26 mouse cellular contexts compared by ENCODE assay signal in the genomic region with DNA sequence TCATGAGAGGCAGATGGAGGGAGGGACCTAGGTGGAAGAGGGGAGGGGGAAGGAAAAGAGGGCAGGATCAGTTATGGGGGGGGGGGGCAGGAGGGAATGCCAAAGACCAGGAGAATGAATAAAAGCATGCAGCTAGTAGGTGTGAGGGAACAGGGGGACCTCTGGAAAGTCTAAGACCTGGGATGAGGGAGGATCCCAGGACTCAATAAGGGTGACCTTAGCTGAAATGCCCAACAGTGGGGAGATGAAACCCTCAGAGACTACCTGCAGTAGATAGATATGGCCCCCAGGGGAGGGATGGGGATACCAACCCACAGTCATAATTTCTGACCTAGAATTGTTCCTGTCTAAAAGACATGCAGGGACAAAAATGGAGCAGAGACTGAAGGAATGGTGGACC. TPM values are rescaled to one million over a fixed set of nuclear protein-coding genes. Genes with fewer than 3 reads are reported as not detected.
A peak's percentile ranks its signal among the peaks of the same experiment; 100 is the strongest.
DNase-seq lines count a peak whose midpoint lies in the region; ATAC-seq lines count a peak whose summit lies in the region.
"Had no signal": no experiment of that assay in that cellular context is flagged by ENCODE, and none has a peak within 500 bp of the region (broad histone marks: within the 10 kb centered on the region; RNA-seq: fewer than 3 reads in every experiment).

No protein-coding gene starts in this region.

- no peak overlapping the region for H3K4me2 ChIP-seq in heart, embryonic 11.5 days
- H3K4me2 ChIP-seq in midbrain, embryonic 13.5 days (replicated peaks), result no peak overlapping the region
- no peak overlapping the region for H3K4me2 ChIP-seq in midbrain, embryonic 14.5 days (ENCODE audit: low read length)
- H3K4me2 ChIP-seq in hindbrain, embryonic 16.5 days (ENCODE audit: low read length), result no peak overlapping the region
- H3K4me2 ChIP-seq: limb, embryonic 12.5 days had no signal

- H3K27me3 ChIP-seq in heart, embryonic 11.5 days (ENCODE audit: control insufficient read depth, insufficient read depth, low read length), result no peaks in the 10 kb centered on the region; the same call in 1 of the 2 replicates
- H3K27me3 ChIP-seq in midbrain, embryonic 13.5 days, result no peaks in the 10 kb centered on the region
- no peaks in the 10 kb centered on the region for H3K27me3 ChIP-seq in midbrain, embryonic 14.5 days (ENCODE audit: control insufficient read depth, insufficient read depth, low read length)
- H3K27me3 ChIP-seq in hindbrain, embryonic 16.5 days (replicated peaks; ENCODE audit: control insufficient read depth, insufficient read depth, low read length), result no peaks in the 10 kb centered on the region
- H3K27me3 ChIP-seq: limb, embryonic 12.5 days had no signal

- H3K27ac ChIP-seq in heart, embryonic 11.5 days (ENCODE audit: low read depth, low read length), result no peak overlapping the region
- no peak overlapping the region for H3K27ac ChIP-seq in midbrain, embryonic 13.5 days
- no peak overlapping the region for H3K27ac ChIP-seq in midbrain, embryonic 14.5 days (replicated peaks; ENCODE audit: low read depth, low read length)
- no peak overlapping the region for H3K27ac ChIP-seq in hindbrain, embryonic 16.5 days (ENCODE audit: low read depth, low read length)
- H3K27ac ChIP-seq: heart, embryonic 10.5 days; layer of hippocampus, adult 2 months; left cerebral cortex, adult 2 months; limb, embryonic 12.5 days; stomach, postnatal 0 days had no signal

- ATAC-seq in heart, embryonic 11.5 days (replicated peaks; ENCODE audit: insufficient number of reproducible peaks, low FRiP score, low TSS enrichment), result no peak
- ATAC-seq in midbrain, embryonic 13.5 days, result peak; percentile 56; the same call in 1 of the 2 replicates
- no peak for ATAC-seq in midbrain, embryonic 14.5 days (ENCODE audit: low FRiP score, low TSS enrichment)
- 0 out of 2 replicates have a peak, but pooled peaks have one; percentile 20 for ATAC-seq in hindbrain, embryonic 16.5 days
- ATAC-seq: inflammation-experienced regulatory T-cells, adult 6 months; Patski had no signal

- no peaks in the 10 kb centered on the region for H3K36me3 ChIP-seq in heart, embryonic 11.5 days (ENCODE audit: control insufficient read depth, insufficient read depth, low read length)
- H3K36me3 ChIP-seq in midbrain, embryonic 13.5 days, result no peaks in the 10 kb centered on the region
- no peaks in the 10 kb centered on the region for H3K36me3 ChIP-seq in midbrain, embryonic 14.5 days (ENCODE audit: control insufficient read depth, insufficient read depth, low read length)
- H3K36me3 ChIP-seq in hindbrain, embryonic 16.5 days (ENCODE audit: control insufficient read depth, insufficient read depth, low read length), result no peaks in the 10 kb centered on the region
- H3K36me3 ChIP-seq: heart, embryonic 10.5 days; limb, embryonic 12.5 days had no signal

- DNase-seq in heart, adult 11 months, result peak; percentile 31
- DNase-seq in midbrain, embryonic 14.5 days, result no peak
- peak; percentile 4 for DNase-seq in naive thymus-derived CD4-positive, alpha-beta T cell, adult 2 months (ENCODE audit: low read depth)
- DNase-seq in urinary bladder, postnatal 14 days (ENCODE audit: low spot score), result no peak
- DNase-seq: gastrocnemius, postnatal 14 days; right cerebral cortex, postnatal 4 days; thymus, adult 18-20 months had no signal

- no peaks in the 10 kb centered on the region for H3K4me1 ChIP-seq in heart, embryonic 11.5 days (ENCODE audit: control insufficient read depth, insufficient read depth, low read length)
- H3K4me1 ChIP-seq in midbrain, embryonic 13.5 days (replicated peaks), result no peaks in the 10 kb centered on the region
- no peaks in the 10 kb centered on the region for H3K4me1 ChIP-seq in midbrain, embryonic 14.5 days (ENCODE audit: control insufficient read depth, insufficient read depth, low read length)
- peaks cover 3% of the 10 kb centered on the region; the same call in 1 of the 2 replicates for H3K4me1 ChIP-seq in hindbrain, embryonic 16.5 days (ENCODE audit: control insufficient read depth, insufficient read depth, low read depth, low read length)
- H3K4me1 ChIP-seq: heart, embryonic 10.5 days; limb, embryonic 12.5 days had no signal

- no peaks in the 10 kb centered on the region for H3K9me3 ChIP-seq in heart, embryonic 11.5 days (replicated peaks; ENCODE audit: control insufficient read depth, low read length)
- H3K9me3 ChIP-seq in midbrain, embryonic 13.5 days, result no peaks in the 10 kb centered on the region
- no peaks in the 10 kb centered on the region for H3K9me3 ChIP-seq in midbrain, embryonic 14.5 days (ENCODE audit: control insufficient read depth, low read length)
- no peaks in the 10 kb centered on the region for H3K9me3 ChIP-seq in hindbrain, embryonic 16.5 days (ENCODE audit: control insufficient read depth, low read length)
- H3K9me3 ChIP-seq: heart, embryonic 10.5 days; limb, embryonic 12.5 days had no signal

- H3K9ac ChIP-seq in heart, embryonic 11.5 days (ENCODE audit: low read depth, low read length), result no peak overlapping the region
- H3K9ac ChIP-seq in midbrain, embryonic 13.5 days (replicated peaks), result no peak overlapping the region
- H3K9ac ChIP-seq in midbrain, embryonic 14.5 days (replicated peaks; ENCODE audit: low read length), result no peak overlapping the region
- H3K9ac ChIP-seq in hindbrain, embryonic 16.5 days (ENCODE audit: low read depth, low read length), result no peak overlapping the region
- H3K9ac ChIP-seq: forebrain, postnatal 0 days; limb, embryonic 12.5 days had no signal

- H3K4me3 ChIP-seq in heart, embryonic 11.5 days (ENCODE audit: low read depth, low read length), result no peak overlapping the region
- no peak overlapping the region for H3K4me3 ChIP-seq in midbrain, embryonic 13.5 days (replicated peaks)
- H3K4me3 ChIP-seq in midbrain, embryonic 14.5 days (replicated peaks; ENCODE audit: low read depth, low read length), result no peak overlapping the region
- no peak overlapping the region for H3K4me3 ChIP-seq in hindbrain, embryonic 16.5 days (ENCODE audit: low read length)
- H3K4me3 ChIP-seq: heart, embryonic 10.5 days; layer of hippocampus, adult 2 months; left cerebral cortex, adult 2 months; limb, embryonic 12.5 days had no signal

RNA-seq across cellular contexts. Expression of a gene that starts 6.4 kb away (rescaled TPM):
- not detected in 2 replicates for polyA plus RNA-seq in heart, embryonic 11.5 days (2014; fragmentation: Nextera tagmentation; extraction: Ambion mirVana)
- not detected in 2 replicates for polyA plus RNA-seq in midbrain, embryonic 13.5 days (2015; fragmentation: Nextera tagmentation; extraction: Ambion mirVana)
- not detected in 2 replicates for polyA plus RNA-seq in midbrain, embryonic 14.5 days (2014; fragmentation: Nextera tagmentation; extraction: Ambion mirVana)
- polyA plus RNA-seq in hindbrain, embryonic 16.5 days (2015; fragmentation: Nextera tagmentation; extraction: Ambion mirVana), result not detected in 2 replicates
- polyA plus RNA-seq: embryonic facial prominence, embryonic 11.5 days; forebrain, postnatal 0 days; heart, embryonic 10.5 days; heart, embryonic 16.5 days; inflammation-experienced regulatory T-cells, adult 6 months; kidney, adult 2 months; kidney, embryonic 16.5 days; limb, embryonic 12.5 days; liver, adult 2 months; liver, embryonic 16.5 days; lung, embryonic 16.5 days; Patski; spleen, adult 2 months; stomach, postnatal 0 days had no signal

Comparison
In these comparisons a context has a peak if more than half of its experiments do, and no peak if none do; other contexts are left out.
1. ATAC-seq: peak in midbrain, embryonic 13.5 days (single experiment) and hindbrain, embryonic 16.5 days (single experiment); none in heart, embryonic 11.5 days (single experiment) and midbrain, embryonic 14.5 days (single experiment).
2. DNase-seq: peak in heart, adult 11 months (single experiment) and naive thymus-derived CD4-positive, alpha-beta T cell, adult 2 months (single experiment); none in midbrain, embryonic 14.5 days (single experiment) and urinary bladder, postnatal 14 days (single experiment).